Mouse (Mus musculus) midbrain, embryonic 14.5 days (tissue): ENCODE results near the gene Mxd1. TPM values are rescaled to one million over a fixed set of nuclear protein-coding genes. Genes with fewer than 3 reads are reported as not detected.
A peak's percentile ranks its signal among the peaks of the same experiment; 100 is the strongest.

ENCODE experiments used
- ATAC-seq: fragments of 200-750 bp; cut with Nextera tagmentation; 2 replicates; pipeline ENCODE4 v1.8.0; 2017; ENCODE audit warnings: moderate number of reproducible peaks, moderate library complexity; ENCODE audit not compliant: low FRiP score, low TSS enrichment
- DNase-seq: peaks from one replicate; pipeline ENCODE4 v3.0.0-alpha.2; 2015
- H3K27ac ChIP-seq: fragments of 300-500 bp; sonication (generic); replicated peaks from 2 replicates; pipeline ENCODE4 v1.5.1; 2014; ENCODE audit warnings: mild to moderate bottlenecking, low read depth, low read length, moderate library complexity
- H3K27me3 ChIP-seq: fragments of 300-500 bp; sonication (generic); 2 replicates; pipeline ENCODE4 v1.6.1; 2014; ENCODE audit warnings: low read length, control low read depth, mixed read lengths; ENCODE audit not compliant: control insufficient read depth, insufficient read depth
- H3K36me3 ChIP-seq: fragments of 300-500 bp; sonication (generic); 2 replicates; pipeline ENCODE4 v1.6.1; 2014; ENCODE audit warnings: low read length, control low read depth; ENCODE audit not compliant: control insufficient read depth, insufficient read depth
- H3K4me1 ChIP-seq: fragments of 300-500 bp; sonication (generic); 2 replicates; pipeline ENCODE4 v1.6.1; 2014; ENCODE audit warnings: mild to moderate bottlenecking, antibody characterized with exemption, low read length, control low read depth; ENCODE audit not compliant: control insufficient read depth, insufficient read depth
- H3K4me2 ChIP-seq: fragments of 300-500 bp; sonication (generic); 2 replicates; pipeline ENCODE4 v1.6.1; 2014; ENCODE audit warnings: mild to moderate bottlenecking, low read length, moderate library complexity
- H3K4me3 ChIP-seq: fragments of 300-500 bp; sonication (generic); replicated peaks from 2 replicates; pipeline ENCODE4 v1.5.1; 2014; ENCODE audit warnings: low read depth, low read length
- H3K9ac ChIP-seq: fragments of 300-500 bp; sonication (generic); replicated peaks from 2 replicates; pipeline ENCODE4 v1.6.1; 2014; ENCODE audit warnings: mild to moderate bottlenecking, low read length, moderate library complexity
- H3K9me3 ChIP-seq: fragments of 300-500 bp; sonication (generic); 2 replicates; pipeline ENCODE4 v1.6.1; 2016; ENCODE audit warnings: low read length, control low read depth, mixed read lengths; ENCODE audit not compliant: control insufficient read depth
- WGBS: fragments of 180-500 bp; shearing (Covaris S2); extraction: QIAGEN DNeasy Blood & Tissue Kit; methylation state at CpG from one replicate; pipeline ENCODE4 v1.1.7; 2014; 5-methylcytosine and 5-hydroxymethylcytosine counted together
- polyA plus RNA-seq: library from polyadenylated mRNA; unstranded; fragments of >200 nt; fragmentation: Nextera tagmentation; extraction: Ambion mirVana; gene quantifications from 2 replicates; pipeline ENCODE4 v1.2.1, GENCODE M21; 2014

Gene Mxd1
- polyA plus RNA-seq, 1 experiment from 2014 or later, result 24.2 TPM

GRCm38 (mm10) chr6:86640161-86640560 is 28.8 kb downstream of the Mxd1 start:
- Histone ChIP-seq H3K9ac (no peak overlapping the region), H3K4me1 (no peaks in the 10 kb centered on the region), H3K4me2 (no peak overlapping the region), H3K36me3 (no peaks in the 10 kb centered on the region), H3K27ac (no peak overlapping the region), H3K27me3 (no peaks in the 10 kb centered on the region), H3K4me3 (no peak overlapping the region), H3K9me3 (no peaks in the 10 kb centered on the region)
- no peak for DNase-seq
- WGBS, result 76% methylated on average over 3 of the region's 3 CpGs
- ATAC-seq, result no peak

- ATAC-seq, result no peak
- Histone ChIP-seq H3K27ac (no peak overlapping the region), H3K4me1 (no peaks in the 10 kb centered on the region), H3K9ac (no peak overlapping the region), H3K9me3 (no peaks in the 10 kb centered on the region), H3K4me2 (no peak overlapping the region), H3K36me3 (no peaks in the 10 kb centered on the region), H3K27me3 (no peaks in the 10 kb centered on the region), H3K4me3 (no peak overlapping the region)
- no peak for DNase-seq
- WGBS, result 84% methylated on average over 18 of the region's 18 CpGs
These were observed 29.5 kb downstream of the Mxd1 start for GRCm38 (mm10) chr6:86639180-86640160.

- Histone ChIP-seq H3K9ac (no peak overlapping the region), H3K27ac (no peak overlapping the region), H3K27me3 (no peaks in the 10 kb centered on the region), H3K4me1 (no peaks in the 10 kb centered on the region), H3K36me3 (no peaks in the 10 kb centered on the region), H3K9me3 (no peaks in the 10 kb centered on the region), H3K4me2 (no peak overlapping the region), H3K4me3 (no peak overlapping the region)
- ATAC-seq, result no peak
- DNase-seq, result peak; percentile 47
- 27% methylated on average over 2 of the region's 2 CpGs for WGBS
These were observed 30.5 kb downstream of the Mxd1 start for GRCm38 (mm10) chr6:86638434-86638833.

GRCm38 (mm10) chr6:86637860-86638259 is 31.1 kb downstream of the Mxd1 start:
- 85% methylated on average over 2 of the region's 2 CpGs for WGBS
- H3K9me3 ChIP-seq, result no peaks in the 10 kb centered on the region
- ATAC-seq (no peak), DNase-seq (no peak)
- no peaks in the 10 kb centered on the region for H3K36me3 ChIP-seq
- no peak overlapping the region for H3K4me3 ChIP-seq
- no peak overlapping the region for H3K9ac ChIP-seq
- no peak overlapping the region for H3K4me2 ChIP-seq
- no peaks in the 10 kb centered on the region for H3K4me1 ChIP-seq
- no peaks in the 10 kb centered on the region for H3K27me3 ChIP-seq
- H3K27ac ChIP-seq, result no peak overlapping the region

GRCm38 (mm10) chr6:86637171-86637835 is 31.7 kb downstream of the Mxd1 start:
- no peaks in the 10 kb centered on the region for H3K36me3 ChIP-seq
- 63% methylated on average over 4 of the region's 4 CpGs for WGBS
- no peak for DNase-seq
- no peak overlapping the region for H3K4me3 ChIP-seq
- no peak overlapping the region for H3K27ac ChIP-seq
- H3K9ac ChIP-seq, result no peak overlapping the region
- no peaks in the 10 kb centered on the region for H3K4me1 ChIP-seq
- H3K4me2 ChIP-seq, result no peak overlapping the region
- H3K27me3 ChIP-seq, result no peaks in the 10 kb centered on the region
- H3K9me3 ChIP-seq, result no peaks in the 10 kb centered on the region
- no peak for ATAC-seq

GRCm38 (mm10) chr6:86636495-86636894 is 32.5 kb downstream of the Mxd1 start:
- no peak for DNase-seq
- Histone ChIP-seq H3K9me3 (no peaks in the 10 kb centered on the region), H3K9ac (no peak overlapping the region), H3K27ac (no peak overlapping the region), H3K4me2 (no peak overlapping the region), H3K4me1 (no peaks in the 10 kb centered on the region), H3K4me3 (no peak overlapping the region), H3K27me3 (no peaks in the 10 kb centered on the region), H3K36me3 (no peaks in the 10 kb centered on the region)
- ATAC-seq, result no peak
- 70% methylated on average over 2 of the region's 2 CpGs for WGBS

GRCm38 (mm10) chr6:86630141-86630540 is 38.8 kb downstream of the Mxd1 start:
- Histone ChIP-seq H3K27me3 (no peaks in the 10 kb centered on the region), H3K9ac (no peak overlapping the region), H3K27ac (no peak overlapping the region), H3K4me3 (no peak overlapping the region), H3K9me3 (no peaks in the 10 kb centered on the region), H3K36me3 (no peaks in the 10 kb centered on the region), H3K4me1 (no peaks in the 10 kb centered on the region), H3K4me2 (no peak overlapping the region)
- 66% methylated on average over 3 of the region's 3 CpGs for WGBS
- DNase-seq (peak; percentile 11), ATAC-seq (no peak)

- Histone ChIP-seq H3K4me2 (no peak within 1 kb of the TSS), H3K4me3 (no peak within 1 kb of the TSS), H3K4me1 (no peaks in the 10 kb centered on the region), H3K9ac (no peak within 1 kb of the TSS), H3K27me3 (no peaks in the 10 kb centered on the region), H3K9me3 (no peaks in the 10 kb centered on the region), H3K27ac (no peak within 1 kb of the TSS), H3K36me3 (no peaks in the 10 kb centered on the region)
- DNase-seq (no peak), ATAC-seq (no peak)
- WGBS, result 49% methylated on average over 10 of the region's 10 CpGs
These were observed 41.0 kb downstream of the Mxd1 start, which contains the start of gene Asprv1 for GRCm38 (mm10) chr6:86627946-86628345. Asprv1 (plus strand) TSS chr6:86628164.
